Mouse (Mus musculus) intestine, embryonic 14.5 days (tissue): ENCODE data around the gene Ralgps1. TPM values are rescaled to one million over a fixed set of nuclear protein-coding genes. Genes with fewer than 3 reads are reported as not detected.

Experiments
- ATAC-seq: fragments of 200-750 bp; cut with Nextera tagmentation; replicated peaks from 2 replicates; pipeline ENCODE4 v1.8.0; 2017; ENCODE audit warnings: low read depth, moderate number of reproducible peaks, moderate TSS enrichment, moderate library complexity; ENCODE audit not compliant: low FRiP score, low TSS enrichment
- DNase-seq: peaks from one replicate; pipeline ENCODE4 v3.0.0-alpha.2; 2018; ENCODE audit warnings: low spot score
- H3K27ac ChIP-seq: fragments of 300-500 bp; sonication (generic); 2 replicates; pipeline ENCODE4 v1.5.1; 2014; ENCODE audit warnings: low read depth, mild to moderate bottlenecking, control low read depth
- H3K27me3 ChIP-seq: fragments of 300-500 bp; sonication (generic); replicated peaks from 2 replicates; pipeline ENCODE4 v1.6.1; 2014; ENCODE audit warnings: low read length, control low read depth; ENCODE audit not compliant: control insufficient read depth, insufficient read depth
- H3K36me3 ChIP-seq: fragments of 300-500 bp; sonication (generic); 2 replicates; pipeline ENCODE4 v1.6.1; 2014; ENCODE audit warnings: low read length, control low read depth; ENCODE audit not compliant: control insufficient read depth, insufficient read depth
- H3K4me1 ChIP-seq: fragments of 300-500 bp; sonication (generic); replicated peaks from 2 replicates; pipeline ENCODE4 v1.6.1; 2014; ENCODE audit warnings: low read length, control low read depth, mixed read lengths; ENCODE audit not compliant: control insufficient read depth, insufficient read depth
- H3K4me2 ChIP-seq: fragments of 300-500 bp; sonication (generic); 2 replicates; pipeline ENCODE4 v1.6.1; 2014; ENCODE audit warnings: low read length
- H3K4me3 ChIP-seq: fragments of 300-500 bp; sonication (generic); 2 replicates; pipeline ENCODE4 v1.5.1; 2014; ENCODE audit warnings: low read depth, low read length, control low read depth, mixed read lengths
- H3K9ac ChIP-seq: fragments of 300-500 bp; sonication (generic); 2 replicates; pipeline ENCODE4 v1.6.1; 2014; ENCODE audit warnings: mild to moderate bottlenecking, low read length
- H3K9me3 ChIP-seq: fragments of 300-500 bp; sonication (generic); 2 replicates; pipeline ENCODE4 v1.6.1; 2016; ENCODE audit warnings: low read length, control low read depth; ENCODE audit not compliant: control insufficient read depth
- WGBS: fragments of 180-500 bp; shearing (Covaris S2); extraction: QIAGEN DNeasy Blood & Tissue Kit; methylation state at CpG from one replicate; pipeline ENCODE4 v1.1.7; 2014; 5-methylcytosine and 5-hydroxymethylcytosine counted together
- polyA plus RNA-seq: library from polyadenylated mRNA; unstranded; fragments of >200 nt; fragmentation: Nextera tagmentation; extraction: Ambion mirVana; gene quantifications from 2 replicates; pipeline ENCODE4 v1.2.1, GENCODE M21; 2014

Ralgps1 gene
- polyA plus RNA-seq, 1 experiment from 2014 or later, result 7.3 TPM

DNA sequence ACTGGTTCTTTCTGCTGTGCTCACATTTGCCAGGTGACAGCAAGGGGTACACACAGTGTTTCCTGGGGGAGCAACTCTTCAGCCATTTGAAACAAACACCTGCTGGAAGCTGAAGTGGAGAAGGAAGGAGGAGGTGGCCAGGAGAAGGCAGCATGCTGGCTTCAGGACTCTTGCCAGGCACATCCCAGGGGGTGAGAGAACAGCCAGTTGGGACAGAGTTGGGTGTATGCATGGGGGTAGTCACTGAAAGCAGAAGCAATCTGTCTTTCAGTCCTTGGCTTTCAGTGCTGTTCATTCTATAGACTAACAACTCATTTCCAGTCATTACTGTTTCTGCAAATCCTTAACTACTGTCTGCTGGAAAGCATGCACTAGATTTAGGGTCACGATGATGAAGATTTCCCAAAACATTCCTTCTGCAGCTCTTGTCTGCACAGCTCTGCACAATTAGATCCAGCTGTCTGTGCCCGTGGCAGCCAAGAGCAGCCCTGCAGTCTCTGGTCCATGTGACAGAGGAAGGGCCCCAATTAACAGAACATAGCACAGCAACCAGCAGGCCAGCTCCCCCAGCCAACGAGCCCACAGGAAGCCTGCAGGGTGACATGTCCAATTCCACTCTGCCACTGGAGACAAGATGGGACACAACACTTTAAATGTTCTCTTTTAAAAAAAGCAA, 70.8 kb downstream of the Ralgps1 start:
- no peak overlapping the region for H3K4me2 ChIP-seq
- H3K27ac ChIP-seq, result no peak overlapping the region
- no peaks in the 10 kb centered on the region for H3K36me3 ChIP-seq
- WGBS, result 27% methylated on average over 3 of the region's 3 CpGs
- H3K9ac ChIP-seq, result no peak overlapping the region
- ATAC-seq (no peak), DNase-seq (no peak)
- no peaks in the 10 kb centered on the region for H3K27me3 ChIP-seq
- H3K4me3 ChIP-seq, result no peak overlapping the region
- H3K9me3 ChIP-seq, result no peaks in the 10 kb centered on the region
- peaks cover 27% of the 10 kb centered on the region for H3K4me1 ChIP-seq

DNA sequence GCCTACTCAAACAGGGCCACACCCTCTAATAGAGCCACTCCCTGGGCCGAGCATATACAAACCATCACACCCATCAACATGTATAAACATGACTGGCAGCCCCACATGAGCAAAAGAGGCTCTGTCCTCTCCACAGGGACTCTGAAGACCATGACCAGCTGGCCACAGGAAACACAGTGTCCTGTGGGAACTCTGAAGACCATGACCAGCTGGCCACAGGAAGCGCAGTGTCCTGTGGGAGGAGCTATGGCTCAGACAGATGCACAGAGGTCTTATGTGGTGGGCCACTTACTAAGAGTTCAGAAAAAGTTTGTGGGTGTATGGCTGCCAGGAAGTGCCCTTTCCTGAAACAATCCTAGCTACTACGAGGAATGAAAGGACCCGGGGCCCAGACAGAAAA, 72.4 kb downstream of the Ralgps1 start:
- no peak overlapping the region for H3K4me3 ChIP-seq
- no peaks in the 10 kb centered on the region for H3K27me3 ChIP-seq
- ATAC-seq (no peak), DNase-seq (no peak)
- H3K27ac ChIP-seq, result no peak overlapping the region
- no peaks in the 10 kb centered on the region for H3K9me3 ChIP-seq
- H3K9ac ChIP-seq, result no peak overlapping the region
- H3K4me2 ChIP-seq, result no peak overlapping the region
- peaks cover 19% of the 10 kb centered on the region for H3K4me1 ChIP-seq
- WGBS, result 68% methylated on average over 4 of the region's 4 CpGs
- H3K36me3 ChIP-seq, result no peaks in the 10 kb centered on the region

DNA sequence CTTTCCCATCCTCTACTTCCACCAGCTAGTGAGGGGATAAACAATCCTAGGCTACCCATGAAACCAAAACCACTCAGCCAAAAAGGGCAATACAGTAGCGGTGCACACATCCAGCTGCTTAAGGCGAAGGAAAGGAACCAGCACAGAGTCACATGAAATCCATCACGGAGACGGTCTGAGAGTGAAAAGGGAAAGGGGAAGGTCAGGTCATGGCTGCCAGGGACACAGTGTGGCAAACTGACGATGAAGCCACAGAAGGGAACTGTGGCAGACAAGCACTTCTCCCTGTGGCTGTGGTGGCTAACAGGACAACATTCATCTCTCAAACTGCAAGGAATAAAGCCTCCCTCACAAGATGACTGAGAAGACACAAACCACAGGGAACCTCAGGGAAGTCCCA, 76.2 kb downstream of the Ralgps1 start:
- Histone ChIP-seq H3K36me3 (no peaks in the 10 kb centered on the region), H3K4me3 (no peak overlapping the region), H3K27me3 (no peaks in the 10 kb centered on the region), H3K27ac (no peak overlapping the region), H3K9me3 (no peaks in the 10 kb centered on the region), H3K4me1 (peaks cover 3% of the 10 kb centered on the region; the same call in 1 of the 2 replicates), H3K4me2 (no peak overlapping the region), H3K9ac (no peak overlapping the region)
- DNase-seq, result no peak
- ATAC-seq, result no peak
- WGBS, result 81% methylated on average over 5 of the region's 5 CpGs

DNA sequence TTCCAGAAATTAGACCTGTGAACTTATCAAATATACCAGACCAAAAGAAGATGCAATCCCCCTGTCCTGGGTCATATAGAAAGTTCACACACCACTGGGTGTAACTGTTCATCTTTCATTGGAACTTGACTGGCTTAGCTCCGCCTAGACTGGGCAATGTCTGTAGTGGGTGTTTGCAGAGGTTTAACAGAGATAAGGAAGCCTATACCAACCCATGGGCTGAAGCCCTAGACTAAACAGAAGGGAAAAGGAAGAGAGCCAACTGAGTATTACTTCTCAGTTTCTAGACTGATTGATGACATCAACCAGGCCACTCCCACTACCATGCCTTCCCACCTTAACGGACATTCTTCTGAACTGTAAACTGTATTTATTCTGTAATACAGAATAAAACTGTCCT, 79.2 kb downstream of the Ralgps1 start:
- Histone ChIP-seq H3K4me2 (no peak overlapping the region), H3K27ac (no peak overlapping the region), H3K36me3 (no peaks in the 10 kb centered on the region), H3K4me3 (no peak overlapping the region), H3K9ac (no peak overlapping the region), H3K4me1 (peaks cover 3% of the 10 kb centered on the region; the same call in 1 of the 2 replicates), H3K27me3 (no peaks in the 10 kb centered on the region), H3K9me3 (no peaks in the 10 kb centered on the region)
- WGBS, result 34% methylated on average over 2 of the region's 2 CpGs
- no peak for ATAC-seq
- no peak for DNase-seq

DNA sequence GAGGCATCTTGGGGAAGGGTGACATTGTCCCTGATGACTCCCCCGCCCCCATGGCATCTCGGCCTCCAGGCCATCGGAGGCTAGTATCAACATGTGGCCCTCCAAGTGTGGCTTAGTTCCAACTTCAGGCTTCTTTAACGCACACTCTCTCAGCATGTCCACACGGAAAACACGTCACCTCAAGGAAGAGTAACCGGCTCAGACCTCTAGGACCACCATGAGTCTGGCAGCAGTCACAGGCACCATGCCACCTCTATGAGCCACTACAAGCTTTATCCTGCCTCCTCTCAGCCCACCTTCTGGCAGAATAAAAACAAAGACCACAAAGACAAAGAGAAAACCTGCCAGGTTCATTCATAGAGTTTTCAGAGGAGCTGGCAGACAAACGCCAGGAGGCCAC, 80.8 kb downstream of the Ralgps1 start:
- peaks cover 3% of the 10 kb centered on the region; the same call in 1 of the 2 replicates for H3K4me1 ChIP-seq
- ATAC-seq (no peak), DNase-seq (no peak)
- 91% methylated on average over 8 of the region's 8 CpGs for WGBS
- no peak overlapping the region for H3K4me2 ChIP-seq
- H3K4me3 ChIP-seq, result no peak overlapping the region
- no peak overlapping the region for H3K9ac ChIP-seq
- no peaks in the 10 kb centered on the region for H3K27me3 ChIP-seq
- H3K9me3 ChIP-seq, result no peaks in the 10 kb centered on the region
- no peaks in the 10 kb centered on the region for H3K36me3 ChIP-seq
- H3K27ac ChIP-seq, result no peak overlapping the region

DNA sequence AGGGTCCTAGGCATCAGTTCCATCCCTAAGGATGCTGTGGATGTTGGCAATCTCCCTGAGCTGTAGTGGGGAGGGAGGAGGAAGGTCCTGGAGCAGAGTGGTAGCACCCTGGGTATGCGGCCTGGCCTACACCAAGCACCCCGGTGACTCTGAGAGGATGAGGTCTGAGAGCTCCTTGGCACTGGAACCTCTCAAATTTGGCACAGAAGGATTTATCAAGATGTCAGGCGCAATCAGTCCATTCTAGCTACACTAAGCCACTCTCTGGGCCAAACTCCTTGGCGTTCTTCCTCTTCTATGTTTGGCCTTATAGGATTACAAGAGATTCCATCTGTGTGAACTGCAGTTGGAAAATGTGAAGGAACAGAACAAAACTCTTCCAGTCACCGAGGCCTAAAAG, 82.4 kb downstream of the Ralgps1 start:
- H3K4me3 ChIP-seq, result no peak overlapping the region
- H3K27ac ChIP-seq, result no peak overlapping the region
- ATAC-seq (no peak), DNase-seq (no peak)
- 89% methylated on average over 5 of the region's 5 CpGs for WGBS
- no peaks in the 10 kb centered on the region for H3K9me3 ChIP-seq
- H3K4me1 ChIP-seq, result peaks cover 3% of the 10 kb centered on the region; the same call in 1 of the 2 replicates
- H3K36me3 ChIP-seq, result no peaks in the 10 kb centered on the region
- no peak overlapping the region for H3K9ac ChIP-seq
- no peak overlapping the region for H3K4me2 ChIP-seq
- no peaks in the 10 kb centered on the region for H3K27me3 ChIP-seq

DNA sequence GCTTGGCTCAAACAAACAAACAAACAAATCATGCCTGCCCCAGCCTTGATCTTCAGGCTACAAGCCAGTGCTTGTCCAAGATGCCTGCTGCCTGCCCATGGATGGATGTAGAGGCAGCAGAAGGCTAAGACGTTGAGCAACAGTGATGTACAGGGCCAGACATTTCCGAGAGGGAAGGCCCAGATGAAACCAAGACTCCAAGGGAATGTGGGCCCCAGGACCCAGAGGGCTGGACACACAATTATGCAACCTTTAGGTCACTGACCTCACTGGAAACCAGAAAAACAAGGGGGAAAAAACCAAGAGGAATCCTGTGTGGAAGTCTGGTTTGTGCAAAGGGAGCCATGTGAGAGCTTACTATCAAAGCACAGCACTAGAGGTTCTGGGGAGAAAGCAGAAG, 87.6 kb downstream of the Ralgps1 start:
- Histone ChIP-seq H3K4me2 (no peak overlapping the region), H3K4me1 (no peaks in the 10 kb centered on the region), H3K27me3 (no peaks in the 10 kb centered on the region), H3K9me3 (no peaks in the 10 kb centered on the region), H3K9ac (no peak overlapping the region), H3K27ac (no peak overlapping the region), H3K36me3 (no peaks in the 10 kb centered on the region), H3K4me3 (no peak overlapping the region)
- ATAC-seq (no peak), DNase-seq (no peak)
- 76% methylated on average over 2 of the region's 2 CpGs for WGBS

DNA sequence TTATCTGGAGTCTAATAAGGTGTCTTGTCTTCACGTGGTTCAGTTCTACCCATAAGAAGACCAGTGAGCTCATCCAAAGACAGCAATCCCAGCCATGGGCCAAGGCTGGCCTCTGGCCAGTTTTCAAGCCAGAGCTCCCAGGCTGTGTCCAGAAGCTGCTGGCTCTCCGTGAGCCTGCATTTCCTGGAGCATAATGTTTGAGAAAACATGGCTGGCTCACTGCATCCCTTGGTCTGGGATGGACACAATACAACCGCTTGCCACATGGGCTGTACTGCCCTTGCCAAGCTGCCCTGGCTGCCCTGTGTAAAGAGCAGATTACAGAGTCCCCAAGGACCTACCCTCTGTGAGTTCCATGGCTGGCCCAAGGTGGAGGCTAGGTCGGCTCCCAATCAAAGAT, 88.4 kb downstream of the Ralgps1 start:
- 72% methylated on average over 4 of the region's 4 CpGs for WGBS
- H3K27ac ChIP-seq, result no peak overlapping the region
- H3K9me3 ChIP-seq, result no peaks in the 10 kb centered on the region
- H3K4me2 ChIP-seq, result no peak overlapping the region
- no peaks in the 10 kb centered on the region for H3K36me3 ChIP-seq
- no peaks in the 10 kb centered on the region for H3K4me1 ChIP-seq
- no peak for DNase-seq
- H3K27me3 ChIP-seq, result no peaks in the 10 kb centered on the region
- H3K4me3 ChIP-seq, result no peak overlapping the region
- no peak overlapping the region for H3K9ac ChIP-seq
- no peak for ATAC-seq

DNA sequence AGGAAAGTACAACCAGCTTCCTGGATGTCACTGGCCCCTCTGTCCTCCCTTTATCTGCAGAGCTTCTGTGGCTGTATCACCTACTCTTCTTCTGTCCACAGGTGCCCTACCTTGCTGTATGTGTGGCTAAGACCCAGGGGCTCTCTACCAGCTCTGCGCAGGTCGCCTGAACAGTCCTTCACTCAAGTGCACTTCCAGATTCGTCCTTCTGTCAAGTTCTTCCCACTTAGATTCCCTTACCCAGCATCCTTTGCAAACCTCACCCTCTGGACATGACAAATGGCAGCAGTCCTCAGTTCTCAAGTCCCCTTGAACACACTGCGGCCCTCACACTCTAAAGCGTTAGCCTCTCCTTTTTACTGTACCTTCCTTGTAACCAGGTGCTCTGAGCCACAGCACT, 89.5 kb downstream of the Ralgps1 start:
- ATAC-seq (no peak), DNase-seq (no peak)
- Histone ChIP-seq H3K36me3 (no peaks in the 10 kb centered on the region), H3K27me3 (no peaks in the 10 kb centered on the region), H3K9ac (no peak overlapping the region), H3K4me3 (no peak overlapping the region), H3K4me2 (no peak overlapping the region), H3K9me3 (no peaks in the 10 kb centered on the region), H3K27ac (no peak overlapping the region), H3K4me1 (no peaks in the 10 kb centered on the region)
- 81% methylated on average over 5 of the region's 5 CpGs for WGBS
